Mouse (Mus musculus): ENCODE data around the gene Gm49450.

DNA sequence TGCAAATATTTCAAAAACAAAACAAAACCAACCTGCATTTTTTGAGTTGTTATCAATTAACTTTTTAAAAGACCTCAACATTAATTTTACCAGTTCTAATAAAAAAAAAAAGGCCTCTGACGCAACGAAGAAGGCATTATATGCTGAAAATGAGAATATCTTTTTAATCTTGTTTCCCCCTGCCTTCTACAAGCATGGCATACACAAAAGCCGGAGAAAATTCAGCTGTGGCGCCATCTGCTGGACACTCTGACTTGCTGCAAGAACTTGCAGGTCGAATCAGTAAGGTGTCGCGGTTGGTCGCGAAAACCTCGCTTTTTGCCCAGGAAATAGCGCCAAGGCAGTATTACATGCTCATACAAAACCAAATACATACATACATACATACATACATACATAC, 40.5 kb upstream of the Gm49450 start:
- TF ChIP-seq CTCF (IDR thresholded peaks at IDR 0.05; ENCODE audit: low read depth) (peak; percentile 96), EP300 (optimal IDR thresholded peaks at IDR 0.05) (no peak)
